Comparison of ENCODE assay signal across 8 mouse cellular contexts in the genomic region with DNA sequence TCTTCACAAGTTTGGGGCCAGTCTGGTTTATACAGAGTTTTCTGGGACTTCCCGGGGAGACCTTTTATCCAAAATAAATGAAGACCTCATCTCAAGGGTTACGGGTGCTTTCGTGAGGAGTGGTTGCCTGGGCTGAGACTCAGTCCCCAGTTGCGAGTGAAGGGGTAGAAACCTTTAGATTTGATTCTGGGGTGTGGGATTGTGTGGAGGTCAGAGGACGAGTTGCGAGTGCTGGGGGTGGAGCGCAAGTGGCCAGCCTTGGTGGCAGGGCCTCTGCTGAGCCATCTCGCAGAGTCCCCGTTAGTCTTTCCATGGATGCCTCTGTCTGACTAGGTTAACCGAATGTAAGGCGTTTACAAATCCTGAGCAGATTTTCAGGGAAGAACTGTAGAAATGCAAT. TPM values are rescaled to one million over a fixed set of nuclear protein-coding genes. Genes with fewer than 3 reads are reported as not detected.
DNase-seq lines count a peak whose midpoint lies in the region; ATAC-seq lines count a peak whose summit lies in the region.

No protein-coding gene starts in this region.

- H3K36me3 ChIP-seq in hindbrain, embryonic 10.5 days = no peaks in the 10 kb centered on the region
- H3K36me3 ChIP-seq in limb, embryonic 15.5 days = no peaks in the 10 kb centered on the region

- H3K27ac ChIP-seq in hindbrain, embryonic 10.5 days = peak overlapping the region; percentile 100
- peak overlapping the region; percentile 97 for H3K27ac ChIP-seq in limb, embryonic 15.5 days

- ATAC-seq in limb, embryonic 15.5 days (ENCODE audit: insufficient number of reproducible peaks, low FRiP score, low TSS enrichment, low read depth) = no peak
- ATAC-seq in megakaryocyte-erythroid progenitor cell, adult 5-6 weeks (replicated peaks; ENCODE audit: low FRiP score, low TSS enrichment, poor library complexity, severe bottlenecking) = no peak

- peak; percentile 36 for DNase-seq in cerebellum, adult 11-12 months
- DNase-seq in cerebellum, adult 9-11 months = no peak
- DNase-seq in thymus, postnatal 14 days = peak; percentile 38
- DNase-seq in thymus, postnatal 25 days = no peak
- no peak for DNase-seq in hindbrain, embryonic 10.5 days (ENCODE audit: low spot score)
- peak; percentile 7 to 10 for DNase-seq in natural killer cell, adult 2 months (ENCODE audit: low spot score in 2 of 2)

- H3K4me2 ChIP-seq in limb, embryonic 15.5 days = peak overlapping the region; percentile 62

- H3K4me1 ChIP-seq in hindbrain, embryonic 10.5 days (replicated peaks) = peaks cover 33% of the 10 kb centered on the region
- H3K4me1 ChIP-seq in limb, embryonic 15.5 days = peaks cover 7% of the 10 kb centered on the region

- no peaks in the 10 kb centered on the region for H3K9me3 ChIP-seq in hindbrain, embryonic 10.5 days
- no peaks in the 10 kb centered on the region for H3K9me3 ChIP-seq in limb, embryonic 15.5 days

- no peaks in the 10 kb centered on the region for H3K27me3 ChIP-seq in hindbrain, embryonic 10.5 days (ENCODE audit: insufficient read depth, poor library complexity, severe bottlenecking)
- no peaks in the 10 kb centered on the region for H3K27me3 ChIP-seq in limb, embryonic 15.5 days

- H3K4me3 ChIP-seq in hindbrain, embryonic 10.5 days = peak overlapping the region; percentile 92
- H3K4me3 ChIP-seq in limb, embryonic 15.5 days = peak overlapping the region; percentile 87

- WGBS in hindbrain, embryonic 10.5 days = 2% methylated on average over 11 of the region's 11 CpGs
- WGBS in limb, embryonic 15.5 days = 2% methylated on average over 11 of the region's 11 CpGs

- H3K9ac ChIP-seq in limb, embryonic 15.5 days = peak overlapping the region; percentile 74

RNA-seq across cellular contexts. Expression of a gene that starts 0.8 kb away (rescaled TPM):
- polyA plus RNA-seq in hindbrain, embryonic 10.5 days (2016; fragmentation: Nextera tagmentation; extraction: Ambion mirVana) = 52.8 and 57.1 TPM in 2 replicates
- polyA plus RNA-seq in limb, embryonic 15.5 days (2015; fragmentation: Nextera tagmentation; extraction: Ambion mirVana) = 38.6 and 41.6 TPM in 2 replicates
- total RNA-seq in megakaryocyte-erythroid progenitor cell, adult 5-6 weeks (2014; fragmentation: Nextera tagmentation) = 17.6 and 20.8 TPM in 2 replicates
- 24.7 and 32.5 TPM in 2 replicates for total RNA-seq in megakaryocyte-erythroid progenitor cell, adult 5-6 weeks (2017)

RNA-seq across cellular contexts. Expression of a gene that starts 1.0 kb away (rescaled TPM):
- 5.4 and 6.0 TPM in 2 replicates for polyA plus RNA-seq in hindbrain, embryonic 10.5 days (2016; fragmentation: Nextera tagmentation; extraction: Ambion mirVana)
- polyA plus RNA-seq in limb, embryonic 15.5 days (2015; fragmentation: Nextera tagmentation; extraction: Ambion mirVana) = 4.0 and 4.4 TPM in 2 replicates
- not detected in 2 replicates for total RNA-seq in megakaryocyte-erythroid progenitor cell, adult 5-6 weeks (2014; fragmentation: Nextera tagmentation)
- total RNA-seq in megakaryocyte-erythroid progenitor cell, adult 5-6 weeks (2017) = 4.9 TPM in 1 of 2 replicates, not detected in the other

Comparison
In these comparisons a context has a peak if more than half of its experiments do, and no peak if none do; other contexts are left out.
1. DNase-seq: peak in cerebellum, adult 11-12 months (single experiment), thymus, postnatal 14 days (single experiment) and natural killer cell, adult 2 months (2 of 2); none in cerebellum, adult 9-11 months (single experiment), thymus, postnatal 25 days (single experiment) and hindbrain, embryonic 10.5 days (single experiment).